Comparison of ENCODE assay signal across 9 mouse cellular contexts in the genomic region with DNA sequence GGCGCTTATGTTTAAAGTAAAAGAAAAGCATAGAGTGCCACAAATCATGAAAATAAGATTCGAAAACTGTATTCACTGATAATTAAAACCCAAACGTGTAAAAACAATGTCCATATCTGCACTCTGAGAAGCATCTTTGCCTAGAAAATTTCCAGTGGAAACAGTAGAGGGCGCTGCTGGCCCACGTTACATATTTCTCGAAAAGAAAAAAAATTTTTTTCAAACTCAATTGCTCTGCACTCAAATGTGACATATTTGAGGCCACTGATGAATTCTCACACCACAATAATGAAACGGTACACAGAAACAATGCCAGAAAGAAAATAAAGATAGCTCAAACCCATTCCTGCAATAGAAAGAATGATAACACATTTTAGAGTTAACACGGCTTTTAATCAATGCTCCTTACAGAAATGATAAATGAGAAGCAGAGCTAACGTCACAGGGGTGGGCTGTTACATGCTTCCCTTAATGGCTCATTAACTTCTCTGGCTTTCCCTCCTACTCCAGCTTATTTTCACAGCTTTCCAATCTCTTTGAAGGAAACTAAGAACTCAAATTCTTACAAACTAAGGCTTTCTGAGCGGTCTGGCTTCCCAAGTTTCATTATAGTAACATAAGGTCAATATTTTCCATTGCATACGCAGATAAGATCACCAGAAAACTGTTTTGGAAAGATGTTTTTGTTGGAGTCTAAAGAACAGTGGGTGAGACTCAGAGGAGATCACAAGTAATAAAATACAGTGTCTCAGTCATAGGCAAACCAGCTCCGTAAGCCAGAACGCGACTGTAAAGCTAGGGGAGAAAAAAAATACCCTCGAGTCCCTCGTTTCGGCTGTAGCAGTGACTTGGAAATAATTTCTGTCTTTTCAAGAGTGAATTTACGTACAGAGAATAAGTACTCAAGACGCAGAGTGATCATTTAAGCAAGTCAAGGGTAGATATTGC.
A peak's percentile ranks its signal among the peaks of the same experiment; 100 is the strongest.
DNase-seq lines count a peak whose midpoint lies in the region; TF ChIP-seq lines count a peak whose summit lies in the region.
"Had no signal": no experiment of that assay in that cellular context is flagged by ENCODE, and none has a peak within 500 bp of the region (broad histone marks: within the 10 kb centered on the region; RNA-seq: fewer than 3 reads in every experiment).

No protein-coding gene starts in this region.

- no peak overlapping the region for H3K27ac ChIP-seq in layer of hippocampus, adult 2 months
- no peak overlapping the region for H3K27ac ChIP-seq in limb, embryonic 10.5 days
- H3K27ac ChIP-seq: limb, embryonic 15.5 days had no signal

- WGBS in limb, embryonic 10.5 days, result 61% methylated on average over 19 of the region's 19 CpGs

- intact Hi-C loops in heart, postnatal 14 days (cut with DNase I), result loop anchor here (5.0 kb wide), 1 partner anchor 1249 kb away; no protein-coding TSS in a partner anchor

- H3K4me1 ChIP-seq in limb, embryonic 10.5 days, result peaks cover 3% of the 10 kb centered on the region; the same call in 1 of the 2 replicates
- H3K4me1 ChIP-seq: limb, embryonic 15.5 days had no signal

- no peaks in the 10 kb centered on the region for H3K9me3 ChIP-seq in limb, embryonic 10.5 days (replicated peaks)
- H3K9me3 ChIP-seq: limb, embryonic 15.5 days had no signal

- H3K27me3 ChIP-seq in limb, embryonic 10.5 days (ENCODE audit: low read depth, poor library complexity, severe bottlenecking), result no peaks in the 10 kb centered on the region
- H3K27me3 ChIP-seq: limb, embryonic 15.5 days had no signal

- H3K36me3 ChIP-seq in limb, embryonic 10.5 days, result no peaks in the 10 kb centered on the region
- H3K36me3 ChIP-seq: limb, embryonic 15.5 days had no signal

- TF ChIP-seq CTCF in layer of hippocampus, adult 2 months (conservative IDR thresholded peaks at IDR 0.05), result peak; percentile 92

- H3K4me3 ChIP-seq in layer of hippocampus, adult 2 months, result peak overlapping the region; percentile 49
- no peak overlapping the region for H3K4me3 ChIP-seq in limb, embryonic 10.5 days
- H3K4me3 ChIP-seq: limb, embryonic 15.5 days had no signal

- peak; percentile 50 to 72 for DNase-seq in layer of hippocampus, adult 2 months (ENCODE audit: low spot score in 2 of 2)
- no peak for DNase-seq in layer of hippocampus, adult 9-11 months
- DNase-seq in MN1 (ENCODE audit: low spot score), result peak; percentile 27
- DNase-seq in cerebellum, adult 9-10 months, result peak; percentile 33
- peak; percentile 40 to 46 for DNase-seq in heart, postnatal 14 days
- peak; percentile 45 for DNase-seq in limb, embryonic 10.5 days (ENCODE audit: low spot score)
- peak; percentile 77 for DNase-seq in right cerebral cortex, postnatal 4 days
- DNase-seq in T-cell, adult 2 months (ENCODE audit: low spot score), result no peak

Comparison
In these comparisons a context has a peak if more than half of its experiments do, and no peak if none do; other contexts are left out.
1. DNase-seq: peak in layer of hippocampus, adult 2 months (2 of 2), MN1 (single experiment), cerebellum, adult 9-10 months (single experiment), heart, postnatal 14 days (2 of 2), limb, embryonic 10.5 days (single experiment) and right cerebral cortex, postnatal 4 days (single experiment); none in layer of hippocampus, adult 9-11 months (single experiment) and T-cell, adult 2 months (single experiment).